Mouse (Mus musculus) heart, embryonic 13.5 days (tissue): Measurements from ENCODE around the gene Yipf6. TPM values are rescaled to one million over a fixed set of nuclear protein-coding genes. Genes with fewer than 3 reads are reported as not detected.

Experiments used
- ATAC-seq: fragments of 200-750 bp; cut with Nextera tagmentation; 2 replicates; pipeline ENCODE4 v1.8.0; 2017; ENCODE audit warnings: moderate TSS enrichment; ENCODE audit not compliant: insufficient number of reproducible peaks, low FRiP score, low TSS enrichment; ENCODE audit errors: extremely low read depth
- H3K27ac ChIP-seq: fragments of 300-500 bp; sonication (generic); replicated peaks from 2 replicates; pipeline ENCODE4 v1.5.1; 2015; ENCODE audit warnings: moderate library complexity, mild to moderate bottlenecking, inconsistent platforms
- H3K27me3 ChIP-seq: fragments of 300-500 bp; sonication (generic); replicated peaks from 2 replicates; pipeline ENCODE4 v1.6.1; 2015; ENCODE audit warnings: mild to moderate bottlenecking, inconsistent platforms
- H3K36me3 ChIP-seq: fragments of 300-500 bp; sonication (generic); 2 replicates; pipeline ENCODE4 v1.6.1; 2015; ENCODE audit warnings: mild to moderate bottlenecking, inconsistent platforms
- H3K4me1 ChIP-seq: fragments of 300-500 bp; sonication (generic); 2 replicates; pipeline ENCODE4 v1.6.1; 2015; ENCODE audit warnings: inconsistent platforms
- H3K4me2 ChIP-seq: fragments of 300-500 bp; sonication (generic); 2 replicates; pipeline ENCODE4 v1.6.1; 2015; ENCODE audit warnings: inconsistent platforms, mild to moderate bottlenecking, moderate library complexity
- H3K4me3 ChIP-seq: fragments of 300-500 bp; sonication (generic); 2 replicates; pipeline ENCODE4 v1.5.1; 2015; ENCODE audit warnings: moderate library complexity, mild to moderate bottlenecking, inconsistent platforms
- H3K9ac ChIP-seq: fragments of 300-500 bp; sonication (generic); 2 replicates; pipeline ENCODE4 v1.6.1; 2015; ENCODE audit warnings: inconsistent platforms, mild to moderate bottlenecking, moderate library complexity
- H3K9me3 ChIP-seq: fragments of 300-500 bp; sonication (generic); 2 replicates; pipeline ENCODE4 v1.6.1; 2016; ENCODE audit warnings: inconsistent platforms
- WGBS: fragments of 180-500 bp; shearing (Covaris S2); methylation state at CpG from one replicate; pipeline ENCODE4 v1.1.7; 2015; ENCODE audit warnings: mixed read lengths; 5-methylcytosine and 5-hydroxymethylcytosine counted together
- polyA plus RNA-seq: library from polyadenylated mRNA; unstranded; fragments of >200 nt; fragmentation: Nextera tagmentation; extraction: Ambion mirVana; gene quantifications from 2 replicates; pipeline ENCODE4 v1.2.1, GENCODE M21; 2015

The Yipf6 gene
- 14.9 and 16.0 TPM in 2 replicates for polyA plus RNA-seq

DNA sequence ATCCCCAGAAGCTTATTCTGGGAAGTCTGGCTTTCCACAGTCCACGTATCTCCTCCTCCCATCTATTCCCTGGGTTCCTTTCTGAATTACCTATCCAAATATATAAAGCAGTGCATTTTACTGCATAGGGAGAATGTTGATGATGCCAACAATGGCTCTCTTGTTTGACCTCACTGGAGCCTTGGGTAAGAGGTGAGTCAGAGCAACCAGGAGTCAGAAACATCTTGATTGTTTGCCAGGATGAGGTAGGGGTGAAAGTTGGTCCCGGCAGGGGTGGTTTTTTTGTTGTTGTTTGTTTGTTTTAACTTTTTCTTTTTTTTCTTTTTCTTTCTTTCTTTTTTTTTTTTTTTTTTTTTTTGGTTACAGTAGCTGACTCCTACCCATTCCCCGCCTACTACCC, at the start of gene Yipf6:
TSS of gene Yipf6 (plus strand) at position 216 of the 400 bp plus-strand sequence.
- H3K4me3 ChIP-seq, result peak within 1 kb of the TSS; percentile 72
- no peaks in the 10 kb centered on the region for H3K36me3 ChIP-seq
- no peaks in the 10 kb centered on the region for H3K27me3 ChIP-seq
- H3K9me3 ChIP-seq, result no peaks in the 10 kb centered on the region
- H3K4me1 ChIP-seq, result peaks cover 12% of the 10 kb centered on the region
- H3K4me2 ChIP-seq, result peak within 1 kb of the TSS; percentile 72
- peak within 1 kb of the TSS; percentile 86 for H3K9ac ChIP-seq
- 58% methylated on average over 3 of the region's 3 CpGs for WGBS
- H3K27ac ChIP-seq, result peak within 1 kb of the TSS; percentile 96
- no peak for ATAC-seq

- 13% methylated on average over 14 of the region's 14 CpGs for WGBS
- peak overlapping the region; percentile 73 for H3K4me2 ChIP-seq
- H3K9me3 ChIP-seq, result no peaks in the 10 kb centered on the region
- H3K36me3 ChIP-seq, result no peaks in the 10 kb centered on the region
- no peaks in the 10 kb centered on the region for H3K4me1 ChIP-seq
- 0 out of 2 replicates have a peak, but pooled peaks cover 13% of the 10 kb centered on the region for H3K27me3 ChIP-seq
- no peak for ATAC-seq
- peak overlapping the region; percentile 66 for H3K27ac ChIP-seq
- peak overlapping the region; percentile 60 for H3K4me3 ChIP-seq
- H3K9ac ChIP-seq, result peak overlapping the region; percentile 72
These were observed 46.1 kb upstream of the Yipf6 start for GRCm38 (mm10) chrX:98890072-98890405.

DNA sequence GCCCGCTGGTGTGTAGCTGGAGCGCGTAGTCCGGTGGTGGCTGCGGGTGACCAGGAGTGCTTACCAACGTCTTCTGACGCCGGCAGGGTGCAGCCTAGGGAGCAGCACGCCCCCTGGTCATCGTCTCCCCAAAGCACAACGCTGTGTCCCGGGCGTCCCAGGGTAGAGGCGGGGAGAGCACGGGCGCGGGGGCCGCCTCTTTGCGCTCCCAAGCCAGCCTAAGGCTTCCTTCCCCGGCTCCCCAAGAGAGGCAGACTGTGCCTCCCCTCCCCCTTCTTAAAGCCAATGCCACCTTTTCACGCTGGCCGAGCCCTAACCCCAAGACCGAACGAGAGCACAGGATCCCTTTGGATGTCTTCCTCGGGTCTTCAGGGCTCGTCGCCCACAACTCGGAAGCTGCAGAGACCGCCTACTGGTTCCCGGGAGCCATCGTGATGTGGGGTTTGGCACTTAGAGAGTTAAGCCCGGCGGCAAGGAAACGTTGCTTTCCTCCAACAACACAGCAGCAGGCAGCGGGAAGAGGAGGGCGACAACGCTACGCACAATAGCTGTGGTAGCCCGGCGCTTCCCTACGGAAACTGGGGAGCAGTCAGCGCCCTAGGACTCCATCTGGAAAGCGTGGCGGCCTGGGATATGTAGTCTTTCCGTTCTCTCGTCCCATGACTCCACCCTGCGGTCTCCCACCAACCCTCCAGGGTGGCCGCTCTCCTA, 45.6 kb upstream of the Yipf6 start, which contains the start of gene Ophn1:
TSS of gene Ophn1 (minus strand) at position 620 of the 711 bp plus-strand sequence.
- 12% methylated on average over 44 of the region's 48 CpGs for WGBS
- no peaks in the 10 kb centered on the region for H3K4me1 ChIP-seq
- peak within 1 kb of the TSS; percentile 66 for H3K27ac ChIP-seq
- no peaks in the 10 kb centered on the region for H3K9me3 ChIP-seq
- peak within 1 kb of the TSS; percentile 60 for H3K4me3 ChIP-seq
- H3K27me3 ChIP-seq, result 0 out of 2 replicates have a peak, but pooled peaks cover 13% of the 10 kb centered on the region
- H3K9ac ChIP-seq, result peak within 1 kb of the TSS; percentile 72
- H3K36me3 ChIP-seq, result no peaks in the 10 kb centered on the region
- peak; percentile 73 for ATAC-seq
- peak within 1 kb of the TSS; percentile 73 for H3K4me2 ChIP-seq

DNA sequence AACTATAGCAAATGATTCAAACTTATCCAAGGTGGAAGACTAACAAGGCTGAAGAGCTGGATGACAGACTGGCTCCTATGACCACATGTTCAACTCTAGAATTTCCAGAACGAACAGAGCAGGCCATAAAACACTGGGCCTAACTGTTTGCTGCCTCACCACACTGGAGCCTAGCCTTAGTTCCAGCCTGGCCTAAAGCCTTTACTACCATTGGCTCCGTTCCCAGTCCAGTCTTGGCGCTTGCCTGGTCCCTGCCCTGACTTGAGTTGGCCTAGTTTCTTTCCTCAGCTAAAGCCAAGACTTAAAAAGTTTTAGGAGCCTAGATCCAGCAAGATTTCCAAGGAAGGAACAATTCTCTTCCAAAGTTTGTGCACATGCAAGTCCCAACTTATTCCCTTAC, 37.8 kb upstream of the Yipf6 start:
- H3K4me1 ChIP-seq, result no peaks in the 10 kb centered on the region
- no peak overlapping the region for H3K9ac ChIP-seq
- 70% methylated on average over 3 of the region's 3 CpGs for WGBS
- no peak overlapping the region for H3K4me3 ChIP-seq
- no peaks in the 10 kb centered on the region for H3K36me3 ChIP-seq
- no peak overlapping the region for H3K4me2 ChIP-seq
- no peak for ATAC-seq
- no peaks in the 10 kb centered on the region for H3K27me3 ChIP-seq
- H3K27ac ChIP-seq, result no peak overlapping the region
- no peaks in the 10 kb centered on the region for H3K9me3 ChIP-seq

DNA sequence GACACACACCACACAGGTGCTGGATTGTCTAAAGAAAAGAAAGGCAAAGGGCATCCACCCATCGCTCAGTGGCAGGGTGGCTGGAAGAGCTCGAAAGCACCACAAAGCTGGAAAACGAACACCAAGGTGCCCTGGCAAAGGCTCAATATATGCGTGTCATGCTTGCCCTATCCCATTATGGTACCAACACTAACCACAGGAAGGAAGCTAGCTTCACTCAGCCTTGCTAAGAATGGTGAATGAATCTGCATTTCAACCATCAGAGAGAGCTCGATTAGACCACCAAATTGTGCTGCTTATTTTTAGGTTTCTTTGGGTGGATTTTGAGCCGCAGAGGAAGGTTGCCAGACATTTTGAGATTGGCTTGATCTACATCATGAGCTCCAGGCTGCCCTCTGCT, 31.9 kb upstream of the Yipf6 start:
- ATAC-seq, result no peak
- H3K9ac ChIP-seq, result no peak overlapping the region
- no peaks in the 10 kb centered on the region for H3K9me3 ChIP-seq
- no peak overlapping the region for H3K27ac ChIP-seq
- WGBS, result 74% methylated on average over 6 of the region's 6 CpGs
- 0 out of 2 replicates have a peak, but pooled peaks cover 3% of the 10 kb centered on the region for H3K27me3 ChIP-seq
- no peaks in the 10 kb centered on the region for H3K36me3 ChIP-seq
- H3K4me2 ChIP-seq, result no peak overlapping the region
- H3K4me1 ChIP-seq, result no peaks in the 10 kb centered on the region
- no peak overlapping the region for H3K4me3 ChIP-seq

- H3K9me3 ChIP-seq, result no peaks in the 10 kb centered on the region
- 50% methylated on average over 1 of the region's 1 CpGs for WGBS
- H3K27me3 ChIP-seq, result peaks cover 3% of the 10 kb centered on the region; the same call in 1 of the 2 replicates
- no peak overlapping the region for H3K9ac ChIP-seq
- ATAC-seq, result no peak
- no peak overlapping the region for H3K4me2 ChIP-seq
- no peaks in the 10 kb centered on the region for H3K36me3 ChIP-seq
- no peak overlapping the region for H3K27ac ChIP-seq
- no peaks in the 10 kb centered on the region for H3K4me1 ChIP-seq
- H3K4me3 ChIP-seq, result no peak overlapping the region
These were observed 27.2 kb upstream of the Yipf6 start for GRCm38 (mm10) chrX:98908910-98909309.

- Histone ChIP-seq H3K4me2 (no peak overlapping the region), H3K4me3 (no peak overlapping the region), H3K4me1 (0 out of 2 replicates have a peak, but pooled peaks cover 3% of the 10 kb centered on the region), H3K27me3 (0 out of 2 replicates have a peak, but pooled peaks cover 3% of the 10 kb centered on the region), H3K9ac (no peak overlapping the region), H3K9me3 (no peaks in the 10 kb centered on the region), H3K36me3 (no peaks in the 10 kb centered on the region), H3K27ac (no peak overlapping the region)
- WGBS, result 14% methylated on average over 6 of the region's 6 CpGs
- ATAC-seq, result no peak
These were observed 16.7 kb upstream of the Yipf6 start for GRCm38 (mm10) chrX:98919423-98919822.

- WGBS, result 13% methylated on average over 66 of the region's 66 CpGs
- H3K4me2 ChIP-seq, result peak overlapping the region; percentile 72
- peak; percentile 76 for ATAC-seq
- peak overlapping the region; percentile 96 for H3K27ac ChIP-seq
- H3K36me3 ChIP-seq, result peaks cover 4% of the 10 kb centered on the region; the same call in 1 of the 2 replicates
- H3K9ac ChIP-seq, result peak overlapping the region; percentile 86
- H3K4me1 ChIP-seq, result peaks cover 12% of the 10 kb centered on the region
- H3K27me3 ChIP-seq, result no peaks in the 10 kb centered on the region
- H3K9me3 ChIP-seq, result no peaks in the 10 kb centered on the region
- peak overlapping the region; percentile 72 for H3K4me3 ChIP-seq
These were observed 815 bp downstream of the Yipf6 start for GRCm38 (mm10) chrX:98936707-98937554.

DNA sequence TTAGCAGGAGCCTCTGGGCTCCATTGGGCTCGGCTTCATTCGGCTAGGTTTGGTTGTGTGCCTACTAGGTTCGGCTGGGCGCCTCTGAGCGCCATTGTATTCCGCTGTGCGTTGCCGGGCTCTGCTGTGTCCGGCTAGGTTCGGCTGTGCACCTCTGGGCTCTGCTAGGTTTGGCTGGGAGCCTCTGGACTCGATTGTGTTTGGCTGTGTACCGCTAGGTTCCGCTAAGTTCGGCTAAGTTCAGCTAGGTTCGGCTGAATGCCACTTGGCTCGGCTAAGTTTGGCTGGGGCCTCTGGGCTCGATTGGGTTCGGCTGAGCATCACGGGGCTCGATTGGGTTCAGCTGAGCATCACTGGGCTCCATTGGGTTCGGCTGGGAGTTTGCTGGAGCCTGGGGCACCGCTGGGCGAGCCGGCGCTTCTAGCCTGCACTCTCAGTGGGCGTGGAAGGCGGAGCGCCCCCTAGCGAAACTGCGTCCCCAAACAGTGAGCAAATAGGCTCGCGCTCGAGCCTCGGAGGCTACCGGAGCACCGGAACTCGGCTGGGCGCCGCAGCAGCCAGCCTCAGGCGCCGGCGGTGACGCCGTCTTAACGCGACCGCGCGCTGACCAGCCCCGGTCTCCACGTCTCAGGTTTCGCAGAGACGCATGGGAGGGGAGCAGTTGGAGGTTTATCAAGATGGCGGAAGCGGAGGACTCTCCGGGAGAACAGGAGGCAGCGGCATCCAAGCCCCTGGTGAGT, 1.6 kb downstream of the Yipf6 start:
- peaks cover 12% of the 10 kb centered on the region for H3K36me3 ChIP-seq
- ATAC-seq, result peak; percentile 82
- peak overlapping the region; percentile 72 for H3K4me2 ChIP-seq
- no peaks in the 10 kb centered on the region for H3K9me3 ChIP-seq
- peak overlapping the region; percentile 86 for H3K9ac ChIP-seq
- peaks cover 12% of the 10 kb centered on the region for H3K4me1 ChIP-seq
- peak overlapping the region; percentile 72 for H3K4me3 ChIP-seq
- 15% methylated on average over 57 of the region's 57 CpGs for WGBS
- peak overlapping the region; percentile 96 for H3K27ac ChIP-seq
- H3K27me3 ChIP-seq, result no peaks in the 10 kb centered on the region

GRCm38 (mm10) chrX:98953941-98954340, 17.8 kb downstream of the Yipf6 start:
- Histone ChIP-seq H3K9me3 (no peaks in the 10 kb centered on the region), H3K4me2 (no peak overlapping the region), H3K4me3 (no peak overlapping the region), H3K9ac (no peak overlapping the region), H3K27ac (no peak overlapping the region), H3K4me1 (no peaks in the 10 kb centered on the region), H3K36me3 (no peaks in the 10 kb centered on the region), H3K27me3 (no peaks in the 10 kb centered on the region)
- 20% methylated on average over 5 of the region's 6 CpGs for WGBS
- ATAC-seq, result no peak

- WGBS, result 82% methylated on average over 9 of the region's 9 CpGs
- H3K4me1 ChIP-seq, result no peaks in the 10 kb centered on the region
- H3K27ac ChIP-seq, result no peak overlapping the region
- no peak overlapping the region for H3K9ac ChIP-seq
- ATAC-seq, result no peak
- H3K27me3 ChIP-seq, result no peaks in the 10 kb centered on the region; the same call in 1 of the 2 replicates
- H3K4me2 ChIP-seq, result no peak overlapping the region
- H3K4me3 ChIP-seq, result no peak overlapping the region
- no peaks in the 10 kb centered on the region for H3K9me3 ChIP-seq
- H3K36me3 ChIP-seq, result no peaks in the 10 kb centered on the region
These were observed 22.2 kb downstream of the Yipf6 start for GRCm38 (mm10) chrX:98958287-98958686.
